Mouse (Mus musculus): Measurements from ENCODE around the gene Tenm4.
A peak's percentile ranks its signal among the peaks of the same experiment; 100 is the strongest.

Tenm4 gene

DNA sequence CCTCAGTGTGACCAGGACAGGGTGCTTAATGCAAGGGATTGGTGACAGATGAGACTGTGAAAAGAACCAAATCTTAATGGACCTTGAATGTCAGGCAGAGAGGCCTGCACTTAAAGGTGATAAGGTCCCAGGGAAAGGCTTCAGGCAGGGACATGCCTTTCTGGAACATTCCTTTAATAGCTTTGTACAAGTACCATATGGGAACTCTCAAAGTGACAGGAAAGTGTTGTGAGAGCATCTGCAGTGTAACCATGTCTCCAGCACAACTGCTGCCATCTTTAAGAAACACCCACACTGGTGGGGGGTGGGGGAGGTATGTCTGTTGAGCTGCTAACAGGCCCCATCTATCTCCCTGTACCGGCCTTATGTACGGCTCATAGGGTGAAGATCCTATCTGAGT is 506.0 kb downstream of the Tenm4 start:
- peak; percentile 53 to 54 for DNase-seq (ENCODE audit: low spot score in 2 of 2)

DNA sequence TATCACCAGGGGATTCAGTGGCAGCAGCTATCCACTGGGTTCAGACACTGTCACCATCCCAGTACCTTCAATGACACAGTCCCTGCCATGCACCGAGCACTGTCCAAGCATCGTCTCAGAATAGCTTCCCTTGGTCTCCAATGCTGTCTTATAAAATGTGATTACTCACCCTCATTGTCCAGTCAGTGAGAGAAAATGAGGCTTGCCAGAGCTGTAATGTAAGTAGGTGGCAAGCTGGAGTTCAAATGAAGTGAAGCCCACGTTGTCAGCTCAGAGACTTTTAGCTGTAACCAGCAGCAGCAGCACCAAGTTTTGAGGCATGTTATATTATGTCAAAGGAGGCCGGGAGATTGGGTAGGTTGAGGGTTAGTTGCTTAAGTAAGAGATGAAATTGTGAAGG is 507.2 kb downstream of the Tenm4 start:
- DNase-seq (ENCODE audit: low spot score in 2 of 2), result no peak

DNA sequence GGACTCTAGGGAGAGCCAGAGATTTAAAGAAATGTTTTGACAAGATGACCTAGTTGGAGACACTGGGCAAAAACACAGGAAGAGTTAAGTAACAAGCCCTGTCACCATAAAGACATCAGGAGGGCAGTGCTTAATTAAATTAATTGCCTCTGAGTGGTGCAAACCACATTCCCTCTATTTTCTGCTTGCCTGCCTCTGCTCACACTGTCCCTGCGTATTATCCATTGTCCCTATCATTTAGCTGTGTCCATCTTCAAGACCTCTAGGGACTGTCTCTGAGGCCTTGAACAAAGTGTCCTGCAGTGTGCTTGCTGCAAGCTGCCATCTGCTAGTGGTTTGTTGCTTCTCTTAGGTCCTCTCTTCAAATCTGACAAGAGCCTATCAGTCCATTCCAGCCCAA is 508.7 kb downstream of the Tenm4 start:
- DNase-seq (ENCODE audit: low spot score in 2 of 2), result no peak

DNA sequence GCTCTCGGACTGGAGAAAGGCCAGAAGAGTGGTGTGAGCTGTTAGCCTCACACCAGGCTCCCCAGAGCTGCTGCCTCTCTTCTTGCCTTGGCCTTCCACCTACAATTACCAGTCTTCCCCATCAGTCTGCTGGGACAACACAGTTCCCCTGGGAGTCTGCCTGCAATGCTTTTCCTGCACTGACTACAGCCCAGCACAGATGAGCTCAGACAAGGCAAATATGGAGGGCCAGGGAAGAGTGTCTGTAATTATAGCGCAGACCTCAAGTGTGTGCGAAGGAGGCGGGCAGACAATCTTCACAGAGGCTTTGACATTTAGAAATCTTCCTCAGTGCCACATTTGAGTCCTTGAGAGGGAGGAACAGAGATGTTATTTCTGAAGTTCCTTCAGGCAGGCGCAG is 509.4 kb downstream of the Tenm4 start:
- peak; percentile 54 for DNase-seq (ENCODE audit: low spot score in 2 of 2)

DNA sequence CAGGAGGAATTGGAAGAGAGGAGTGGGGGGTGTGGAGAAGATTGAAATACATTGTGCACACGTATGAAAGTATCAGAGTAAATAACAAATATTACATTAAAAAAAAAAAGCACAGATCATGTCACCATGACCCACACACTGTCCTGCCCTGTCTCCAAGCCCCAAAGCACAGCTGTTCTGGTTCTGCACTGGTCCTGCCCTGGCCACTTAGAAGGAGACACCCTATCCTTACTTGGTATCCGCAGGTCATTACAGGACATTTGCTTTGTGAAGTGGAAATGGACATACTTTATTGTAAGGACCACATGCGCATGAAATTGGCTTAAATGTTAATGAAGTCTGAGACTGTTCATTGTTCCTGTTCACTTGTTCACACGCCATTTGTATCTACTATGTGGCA is 510.8 kb downstream of the Tenm4 start:
- no peak for DNase-seq (ENCODE audit: low spot score in 2 of 2)

DNA sequence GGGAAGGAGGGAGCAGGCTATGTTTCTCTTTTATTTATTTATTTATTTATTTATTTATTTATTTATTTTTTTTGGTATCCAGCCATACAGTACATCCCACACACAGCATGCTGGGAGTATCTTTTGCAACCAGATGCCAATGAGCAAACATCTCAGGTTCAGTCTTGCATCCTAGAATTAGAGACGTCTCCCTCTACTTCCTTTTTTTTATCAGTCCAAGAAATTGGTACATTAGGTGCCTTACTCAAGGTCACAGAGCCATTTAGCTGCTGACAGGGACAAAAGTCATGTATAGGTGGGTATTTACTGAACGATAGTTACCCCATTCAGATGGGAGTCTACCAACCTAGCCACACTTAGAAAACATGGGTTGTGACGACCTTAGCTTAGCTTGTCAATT is 517.1 kb downstream of the Tenm4 start:
- DNase-seq (ENCODE audit: low spot score in 2 of 2), result no peak

DNA sequence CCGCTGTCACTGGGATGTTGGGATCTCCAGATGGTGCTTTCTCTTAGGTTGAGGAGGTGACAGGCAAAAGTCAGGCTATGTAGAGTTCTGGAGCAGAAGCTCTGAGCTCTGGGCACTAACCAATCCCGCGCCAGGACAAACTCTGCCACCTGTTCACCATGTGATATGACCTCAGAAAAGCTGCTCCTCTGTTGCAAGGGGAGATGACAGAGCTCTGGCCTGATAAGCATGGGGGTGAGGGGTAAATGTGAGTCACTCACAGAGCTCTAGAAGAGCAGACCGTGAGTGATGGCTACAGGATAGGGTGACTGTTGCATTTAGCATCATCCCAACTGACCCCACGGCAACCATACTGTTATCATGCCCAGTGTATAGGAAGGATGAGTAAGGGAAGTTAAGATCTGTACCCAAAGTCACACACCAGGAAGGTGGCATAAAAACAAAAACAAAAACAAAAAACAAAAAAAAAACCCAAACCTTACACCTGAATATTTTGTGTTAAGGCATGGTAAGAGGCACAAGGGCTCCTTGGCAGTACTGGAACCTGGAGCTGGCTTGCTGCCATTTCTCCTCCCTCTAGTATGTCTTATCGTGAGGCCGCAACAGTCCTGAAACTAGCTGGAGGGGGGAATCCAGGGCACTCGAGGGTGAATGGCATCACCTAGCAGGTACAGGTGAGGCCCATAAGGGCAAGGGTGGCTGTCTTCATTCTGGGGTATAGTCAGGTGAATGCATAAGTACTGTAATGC is 530.2 kb downstream of the Tenm4 start:
- no peak for DNase-seq (ENCODE audit: low spot score in 2 of 2)

DNA sequence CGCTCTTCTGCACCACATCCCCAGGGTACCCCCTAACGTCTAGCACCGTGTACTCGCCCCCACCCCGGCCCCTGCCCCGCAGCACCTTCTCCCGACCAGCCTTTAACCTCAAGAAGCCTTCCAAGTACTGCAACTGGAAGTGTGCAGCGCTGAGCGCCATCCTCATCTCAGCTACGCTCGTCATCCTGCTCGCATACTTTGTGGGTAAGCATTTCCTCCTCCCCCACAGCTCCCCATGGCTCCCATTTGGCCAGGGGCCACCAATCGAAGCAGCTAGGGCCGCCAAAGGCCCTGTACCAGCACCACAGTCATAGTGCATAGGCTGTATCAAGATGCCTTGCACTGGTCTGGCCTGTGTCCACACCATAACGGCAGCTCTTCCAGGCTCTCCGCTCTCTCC is 532.9 kb downstream of the Tenm4 start:
- DNase-seq (ENCODE audit: low spot score in 2 of 2), result no peak

DNA sequence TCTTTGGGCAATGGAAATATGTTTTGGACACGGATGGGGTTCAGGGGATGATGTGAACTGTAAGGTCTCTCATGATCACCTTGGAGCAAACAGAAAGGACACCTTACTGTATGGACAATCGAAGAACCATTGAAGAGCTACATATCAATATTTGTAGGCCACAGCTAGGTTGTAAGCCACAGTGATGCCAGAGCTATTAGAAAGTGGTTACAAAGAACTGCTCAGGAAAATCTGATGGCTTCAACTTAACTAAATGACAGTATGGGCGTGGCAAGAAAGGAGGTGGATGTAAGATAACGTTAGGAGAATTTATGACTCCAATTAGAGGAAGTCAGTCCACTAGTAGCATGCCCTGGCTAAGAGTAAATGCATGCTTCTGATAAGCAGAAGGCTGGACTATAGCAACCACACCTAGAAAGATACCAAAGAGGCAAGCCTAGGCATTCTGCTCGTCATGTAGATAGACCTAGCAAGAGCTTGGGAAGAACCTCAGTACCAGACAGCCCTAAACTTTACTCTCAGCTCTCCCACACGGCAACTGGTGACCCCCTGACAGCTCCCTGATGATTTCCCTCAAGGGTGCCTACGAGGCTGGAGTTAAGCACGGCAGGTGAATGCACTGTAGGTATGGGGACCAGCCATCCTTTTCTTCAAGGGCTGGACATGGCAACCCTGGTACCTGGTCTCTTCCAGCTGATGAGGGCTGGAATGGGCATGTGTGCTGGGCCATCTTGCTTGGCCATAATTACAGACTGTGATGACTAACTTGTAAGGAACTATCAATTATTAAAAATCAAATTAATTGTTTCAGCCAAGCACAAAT is 534.5 kb downstream of the Tenm4 start:
- no peak for DNase-seq (ENCODE audit: low spot score in 2 of 2)

DNA sequence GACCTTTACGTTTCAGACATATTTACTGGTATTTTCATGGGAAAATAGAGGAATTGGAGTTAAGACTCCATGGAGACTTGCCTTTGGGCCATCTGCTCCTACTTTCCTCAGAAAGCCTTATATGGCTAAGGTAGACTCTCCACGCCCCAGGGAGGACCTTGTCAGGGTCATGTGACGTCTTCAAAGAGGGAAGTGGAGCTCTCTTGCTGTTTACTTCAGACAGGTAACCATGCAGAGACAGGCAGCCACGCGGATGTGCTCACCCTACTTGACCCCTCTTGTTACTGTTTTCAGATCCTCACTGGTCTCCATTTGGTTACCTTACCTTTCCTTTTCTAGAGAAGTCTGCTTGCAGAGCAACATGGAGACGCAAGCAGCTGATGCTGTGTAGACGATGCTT is 535.5 kb downstream of the Tenm4 start:
- no peak for DNase-seq (ENCODE audit: low spot score in 2 of 2)

DNA sequence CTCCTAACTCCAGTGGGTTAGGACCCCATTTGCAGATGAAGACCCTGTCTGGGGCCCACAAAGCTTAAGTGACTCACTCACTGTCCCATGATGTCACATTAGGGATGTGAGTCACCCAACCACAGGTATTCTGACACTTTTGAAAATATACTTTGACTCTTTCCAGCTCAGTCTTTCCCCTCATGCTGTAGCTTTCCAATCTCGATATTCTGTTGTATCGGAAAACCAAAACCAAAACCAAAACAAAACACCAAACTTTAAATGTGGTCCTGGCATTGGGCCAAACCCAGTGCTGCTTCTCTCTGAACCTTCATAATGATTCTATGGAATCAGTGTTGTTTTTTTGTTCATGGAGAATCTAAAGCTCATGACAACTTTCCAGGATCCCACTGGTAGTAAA is 536.1 kb downstream of the Tenm4 start:
- no peak for DNase-seq (ENCODE audit: low spot score in 2 of 2)

DNA sequence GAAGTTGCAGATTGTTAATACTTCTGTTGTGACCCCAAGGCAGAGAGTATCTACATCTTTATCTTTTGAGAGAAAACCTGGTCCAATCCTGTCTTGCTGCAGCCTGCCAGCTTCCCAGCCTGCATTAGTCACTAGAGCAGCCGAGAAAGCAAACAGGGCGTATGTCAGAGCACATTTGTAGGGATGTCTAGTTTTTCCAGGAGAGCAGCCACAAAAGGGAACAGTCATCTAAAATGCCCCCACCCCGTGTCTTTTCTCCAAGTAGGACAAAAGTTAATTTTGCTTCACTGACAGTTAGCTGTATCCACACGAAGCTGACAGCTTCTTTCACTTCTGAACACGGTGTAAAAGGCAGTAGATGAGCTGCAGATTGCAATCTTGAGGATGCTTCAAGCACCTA is 537.0 kb downstream of the Tenm4 start:
- no peak for DNase-seq (ENCODE audit: low spot score in 2 of 2)

DNA sequence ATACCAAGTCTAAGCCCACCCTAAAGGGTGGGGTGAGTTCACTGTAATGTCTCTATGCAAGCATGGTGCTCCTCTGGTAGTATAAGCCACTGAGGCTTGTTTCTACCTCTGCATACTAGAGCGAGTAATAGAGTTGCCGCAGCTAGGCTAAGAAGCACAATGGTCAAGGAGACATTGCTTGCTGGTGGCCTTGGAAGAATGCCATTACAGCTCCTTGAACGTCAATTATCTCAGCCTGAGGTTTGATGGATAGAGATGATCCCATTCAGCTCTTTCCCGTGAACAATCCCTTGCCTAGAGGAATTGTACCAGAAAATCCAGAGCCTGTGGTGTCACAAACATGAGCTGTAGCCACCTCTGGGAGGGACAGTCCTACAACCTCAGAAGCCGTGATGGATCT is 537.5 kb downstream of the Tenm4 start:
- DNase-seq (ENCODE audit: low spot score in 2 of 2), result no peak

DNA sequence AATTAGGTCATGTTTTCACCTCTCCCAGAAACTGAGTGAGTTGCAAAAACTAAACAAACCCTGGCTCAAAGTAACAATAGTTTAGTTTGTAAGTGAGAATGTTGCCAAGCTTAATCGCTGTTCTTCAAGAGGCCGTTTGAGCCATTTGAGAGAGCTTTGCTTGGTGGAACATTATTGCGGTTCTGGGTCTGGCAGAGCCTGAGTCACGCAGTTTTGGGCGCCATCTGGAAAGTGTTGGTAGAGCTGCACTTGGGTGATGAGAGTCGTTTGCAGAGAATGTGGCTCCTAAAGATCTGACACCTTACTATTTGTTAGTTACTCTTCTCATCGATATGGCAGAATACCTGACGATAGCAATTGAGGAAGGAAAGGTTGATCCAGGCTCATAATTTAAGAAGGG is 537.9 kb downstream of the Tenm4 start:
- no peak for DNase-seq (ENCODE audit: low spot score in 2 of 2)

DNA sequence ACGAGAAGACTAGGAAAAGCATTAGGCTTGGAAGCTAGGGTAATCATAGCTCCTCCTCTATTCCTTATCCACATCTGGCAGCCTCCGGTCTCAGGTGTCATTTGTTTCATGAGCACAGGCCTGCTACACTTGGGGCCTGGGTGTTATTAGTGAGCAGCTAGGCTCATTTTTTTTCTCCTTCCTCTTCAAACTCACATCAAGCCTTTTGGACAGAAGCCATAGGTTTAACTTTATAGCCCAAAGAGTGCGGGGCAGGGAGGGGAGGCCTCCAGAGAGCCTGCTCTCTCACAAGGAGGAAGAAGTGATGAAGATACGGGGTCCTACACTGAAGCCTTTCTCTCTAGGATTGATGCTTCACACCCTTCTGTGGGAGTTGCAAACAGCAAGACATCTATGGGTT is 538.8 kb downstream of the Tenm4 start:
- no peak for DNase-seq (ENCODE audit: low spot score in 2 of 2)

DNA sequence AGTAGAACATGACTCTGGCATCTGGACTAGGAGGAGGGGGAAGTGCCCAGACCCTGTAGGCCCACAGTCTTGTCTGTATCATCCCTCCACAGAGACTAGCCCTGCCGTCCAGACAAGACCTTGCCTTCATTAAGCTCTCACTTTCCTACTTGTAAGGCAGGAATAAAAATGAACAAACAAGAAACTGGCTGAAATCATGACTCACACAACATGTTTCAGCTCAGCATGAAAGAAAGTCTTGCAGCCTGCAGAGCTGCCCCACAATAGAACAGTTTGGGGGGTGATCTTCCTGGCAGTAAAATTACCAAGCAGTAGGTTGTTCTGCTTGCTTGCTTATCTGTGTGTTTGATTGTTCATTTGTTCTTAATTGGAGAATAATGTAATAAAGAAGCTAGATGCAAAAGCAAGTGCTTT is 539.6 kb downstream of the Tenm4 start:
- DNase-seq (ENCODE audit: low spot score in 2 of 2), result peak; percentile 46 to 59

DNA sequence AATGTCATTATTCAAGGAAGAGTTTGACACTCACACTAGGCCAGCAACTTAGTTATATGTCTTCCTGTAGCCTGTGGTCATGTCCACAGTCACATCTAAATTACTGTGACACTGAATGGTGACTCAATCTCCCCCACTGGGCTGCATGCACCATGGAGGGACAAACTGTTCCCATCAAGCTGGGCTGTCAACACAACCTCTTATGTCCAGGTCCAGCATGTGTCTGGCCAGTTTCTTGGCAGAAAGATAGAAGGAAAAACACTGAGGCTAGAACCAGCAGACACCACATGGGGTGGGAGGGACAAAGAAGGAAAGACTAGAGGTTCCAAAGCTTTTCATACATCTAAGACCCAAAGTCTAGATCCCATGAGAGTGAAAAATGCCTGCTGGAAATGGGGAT is 541.8 kb downstream of the Tenm4 start:
- DNase-seq (ENCODE audit: low spot score in 2 of 2), result no peak

DNA sequence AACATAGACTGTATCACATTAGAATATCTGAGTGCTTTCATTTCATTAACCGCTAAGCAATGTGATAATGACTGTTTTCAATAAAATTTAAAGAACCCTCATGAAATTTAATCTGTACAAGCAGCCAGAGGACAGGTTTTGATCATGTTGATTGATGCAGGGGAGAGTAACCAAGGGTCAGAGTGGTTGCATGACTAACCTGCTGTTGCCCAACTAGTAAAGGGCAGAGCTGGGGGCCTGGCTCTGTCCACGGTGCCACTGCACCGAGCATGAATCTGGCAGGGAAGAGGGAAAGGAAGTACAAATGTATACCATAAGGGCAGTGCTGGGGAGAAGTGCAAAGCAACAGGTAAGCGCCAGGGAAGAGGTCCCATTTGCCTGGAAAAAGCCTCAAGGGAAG is 545.9 kb downstream of the Tenm4 start:
- no peak for DNase-seq (ENCODE audit: low spot score in 2 of 2)

DNA sequence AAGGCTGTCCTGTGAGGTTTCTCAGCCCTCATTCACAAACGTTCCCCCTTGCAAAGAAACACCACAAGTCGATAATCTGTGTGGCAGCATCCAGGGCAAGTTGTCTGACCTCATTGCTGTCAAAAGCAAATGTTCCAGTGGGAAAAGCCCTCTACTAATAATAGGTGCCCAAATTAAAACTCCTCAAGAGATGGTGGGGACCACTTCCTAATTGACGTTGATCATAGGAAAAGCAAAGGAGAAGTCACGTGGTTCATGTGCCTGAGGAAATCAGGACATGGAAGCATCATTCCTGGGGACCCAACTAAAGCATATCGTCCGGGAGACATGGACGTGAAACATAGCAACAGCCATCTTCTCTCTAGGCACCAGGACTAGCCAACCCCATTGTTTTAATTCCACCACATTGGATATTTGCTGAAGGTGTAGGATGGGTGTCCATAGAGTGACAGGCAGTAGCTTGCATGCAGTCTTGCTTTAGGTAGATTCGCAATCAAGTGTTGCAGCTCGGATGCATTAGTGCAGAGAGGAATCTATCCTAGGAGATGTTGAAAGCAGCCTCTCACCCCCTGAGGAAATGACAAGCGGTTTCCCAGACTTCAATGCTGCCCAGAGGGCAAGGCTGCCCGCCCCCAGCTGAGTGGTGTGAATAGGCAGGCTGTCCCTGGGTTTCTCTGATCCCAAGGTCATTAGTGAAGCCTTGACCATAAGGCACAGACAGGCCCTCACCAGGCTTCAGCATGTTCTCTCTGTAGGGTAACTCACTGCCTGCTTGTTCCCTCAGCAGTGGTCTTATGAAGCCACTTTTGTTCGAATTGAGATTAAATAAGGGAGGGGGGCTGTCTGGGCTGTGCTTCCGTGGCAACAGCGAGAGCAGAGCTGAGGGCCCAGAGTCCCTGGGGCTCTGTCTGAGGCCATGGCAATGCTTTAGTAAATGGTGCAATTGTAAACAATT is 547.4 kb downstream of the Tenm4 start:
- DNase-seq (ENCODE audit: low spot score in 2 of 2), result no peak

DNA sequence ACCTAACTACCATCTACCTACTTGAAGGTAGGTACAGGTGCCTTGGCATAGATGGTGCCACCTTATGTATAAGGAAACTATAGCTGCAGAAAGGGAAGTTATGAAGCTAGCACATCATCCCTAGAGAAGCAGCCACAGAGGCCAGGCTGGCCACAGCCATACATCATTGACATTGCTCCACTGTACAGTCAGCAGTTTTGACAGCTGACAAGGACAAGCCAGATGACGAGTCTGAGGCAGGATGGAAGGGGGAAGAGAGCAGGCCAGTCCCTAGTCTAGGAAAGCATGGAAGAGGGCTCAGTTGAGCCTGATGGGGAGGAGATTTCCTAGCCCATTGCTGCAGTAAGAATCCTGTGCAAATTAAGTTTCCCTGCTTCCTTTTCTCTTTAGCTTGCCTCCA is 548.9 kb downstream of the Tenm4 start:
- no peak for DNase-seq (ENCODE audit: low spot score in 2 of 2)

DNA sequence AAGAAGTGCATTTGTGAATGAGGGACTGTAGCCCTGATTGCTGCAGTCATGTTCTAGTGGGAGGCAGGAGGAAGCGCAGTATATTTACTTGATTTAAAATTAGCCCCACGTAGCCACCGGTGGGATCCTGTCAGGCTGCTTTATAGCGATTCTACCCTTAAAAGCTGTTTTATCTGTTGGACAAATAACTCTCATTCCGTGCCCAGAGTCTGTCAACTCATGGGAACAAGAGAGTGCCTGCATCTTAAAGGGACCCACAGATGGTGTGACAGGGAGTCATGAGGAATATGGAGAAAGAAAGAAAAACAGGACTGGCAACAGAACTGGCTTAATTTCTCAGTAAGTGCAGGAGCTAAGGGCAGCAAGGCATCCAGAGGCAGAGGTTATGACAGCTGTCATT is 549.4 kb downstream of the Tenm4 start:
- DNase-seq (ENCODE audit: low spot score in 2 of 2), result no peak

DNA sequence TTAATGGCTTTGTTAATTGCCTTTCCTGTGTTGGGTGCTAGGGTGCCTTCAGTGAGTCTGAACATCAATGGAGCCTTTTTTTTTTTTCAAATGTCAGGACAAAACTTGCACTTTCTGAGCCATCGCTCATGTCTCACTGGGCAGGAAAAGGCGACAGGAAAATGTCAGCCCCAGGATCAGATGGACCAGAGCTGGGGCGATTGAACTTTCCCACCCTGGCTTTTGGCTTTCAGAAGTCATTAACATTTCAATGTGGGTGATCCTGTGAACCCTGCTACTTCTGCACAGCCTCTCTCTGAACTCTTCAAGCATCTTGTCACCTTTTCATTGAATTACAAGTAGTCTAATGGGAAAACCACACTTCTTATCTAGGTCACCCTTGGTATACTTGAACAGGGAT is 551.8 kb downstream of the Tenm4 start:
- no peak for DNase-seq (ENCODE audit: low spot score in 2 of 2)

Data from right cerebral cortex, adult 2 months (tissue).